Mouse (Mus musculus) liver, embryonic 13.5 days (tissue): ENCODE data around the gene H2-T22. TPM values are rescaled to one million over a fixed set of nuclear protein-coding genes. Genes with fewer than 3 reads are reported as not detected.
"Not testable (repeated sequence)": the region's sequence is repeated elsewhere in the genome, so short reads cannot be mapped to it uniquely, and the experiment has no call there.

Experiments
- ATAC-seq: fragments of 200-750 bp; cut with Nextera tagmentation; 2 replicates; pipeline ENCODE4 v1.8.0; 2017; ENCODE audit warnings: low read depth, mild to moderate bottlenecking, moderate number of reproducible peaks, moderate library complexity
- DNase-seq: peaks from one replicate; pipeline ENCODE4 v3.0.0; 2022
- H3K27ac ChIP-seq: fragments of 300-500 bp; sonication (generic); 2 replicates; pipeline ENCODE4 v1.5.1; 2015; ENCODE audit warnings: moderate library complexity, mild to moderate bottlenecking, inconsistent platforms
- H3K27me3 ChIP-seq: fragments of 300-500 bp; sonication (generic); 2 replicates; pipeline ENCODE4 v1.6.1; 2015; ENCODE audit warnings: mild to moderate bottlenecking, inconsistent platforms
- H3K36me3 ChIP-seq: fragments of 300-500 bp; sonication (generic); 2 replicates; pipeline ENCODE4 v1.6.1; 2015; ENCODE audit warnings: mild to moderate bottlenecking, inconsistent platforms
- H3K4me1 ChIP-seq: fragments of 300-500 bp; sonication (generic); replicated peaks from 2 replicates; pipeline ENCODE4 v1.6.1; 2015; ENCODE audit warnings: inconsistent platforms
- H3K4me2 ChIP-seq: fragments of 300-500 bp; sonication (generic); 2 replicates; pipeline ENCODE4 v1.6.1; 2015; ENCODE audit warnings: inconsistent platforms, mild to moderate bottlenecking, moderate library complexity
- H3K4me3 ChIP-seq: fragments of 300-500 bp; sonication (generic); replicated peaks from 2 replicates; pipeline ENCODE4 v1.5.1; 2015; ENCODE audit warnings: mild to moderate bottlenecking, inconsistent platforms
- H3K9ac ChIP-seq: fragments of 300-500 bp; sonication (generic); 2 replicates; pipeline ENCODE4 v1.6.1; 2015; ENCODE audit warnings: mild to moderate bottlenecking, inconsistent platforms
- H3K9me3 ChIP-seq: fragments of 300-500 bp; sonication (generic); replicated peaks from 2 replicates; pipeline ENCODE4 v1.6.1; 2016; ENCODE audit warnings: inconsistent platforms
- WGBS: fragments of 180-500 bp; shearing (Covaris S2); methylation state at CpG from one replicate; pipeline ENCODE4 v1.1.7; 2015; ENCODE audit not compliant: insufficient replicate concordance; 5-methylcytosine and 5-hydroxymethylcytosine counted together
- polyA plus RNA-seq: library from polyadenylated mRNA; unstranded; fragments of >200 nt; fragmentation: Nextera tagmentation; extraction: Ambion mirVana; gene quantifications from 2 replicates; pipeline ENCODE4 v1.2.1, GENCODE M21; 2015

The H2-T22 gene
- polyA plus RNA-seq = 9.2 and 9.4 TPM in 2 replicates

GRCm38 (mm10) chr17:36042610-36043169 is at the start of gene H2-T22, which contains the start of gene Gm6034:
Gene H2-T22, minus strand, starts transcription at chr17:36042747.
Gene Gm6034, plus strand, starts transcription at chr17:36042961.
- ATAC-seq = peak; percentile 91
- not testable (repeated sequence) for H3K27me3 ChIP-seq, H3K36me3 ChIP-seq, H3K9me3 ChIP-seq
- H3K4me1 ChIP-seq = peaks cover 17% of the 10 kb centered on the region
- peak; percentile 66 for DNase-seq
- 1% methylated on average over 12 of the region's 12 CpGs for WGBS
- H3K27ac ChIP-seq = peak within 1 kb of the TSS; percentile 62; the same call in 1 of the 2 replicates
- H3K9ac ChIP-seq = peak within 1 kb of the TSS; percentile 69
- H3K4me3 ChIP-seq = peak within 1 kb of the TSS; percentile 64
- H3K4me2 ChIP-seq = peak within 1 kb of the TSS; percentile 83

DNA sequence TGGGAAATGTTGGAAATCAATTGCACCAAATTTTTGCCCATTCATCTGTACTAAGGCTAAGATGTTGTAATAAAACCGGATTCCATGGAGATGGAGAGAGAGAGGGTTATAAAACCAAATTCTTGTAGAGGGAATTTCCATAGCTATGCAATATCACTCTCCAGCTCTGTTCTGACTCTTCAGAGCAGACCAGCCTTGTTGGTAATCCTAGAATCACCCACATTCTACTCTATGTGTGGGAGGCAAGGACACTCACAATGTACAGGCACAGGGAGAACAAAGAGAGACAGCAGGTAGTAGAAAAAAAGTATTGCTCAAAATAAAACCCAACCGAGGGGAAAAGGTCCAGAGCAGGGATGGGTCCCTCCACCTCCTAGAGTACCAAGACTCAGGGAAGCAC is 49.4 kb upstream of the H2-T22 start:
- not testable (repeated sequence) for H3K4me1 ChIP-seq, H3K4me3 ChIP-seq, H3K27ac ChIP-seq, H3K9ac ChIP-seq, H3K4me2 ChIP-seq, DNase-seq, ATAC-seq, H3K36me3 ChIP-seq, H3K9me3 ChIP-seq
- WGBS = no CpG with 5 or more reads among the region's 2 CpGs
- peaks cover 17% of the 10 kb centered on the region; the same call in 1 of the 2 replicates for H3K27me3 ChIP-seq

GRCm38 (mm10) chr17:36085976-36086375 is 43.4 kb upstream of the H2-T22 start:
- H3K4me1 ChIP-seq, H3K9ac ChIP-seq, H3K9me3 ChIP-seq, ATAC-seq, H3K36me3 ChIP-seq, H3K4me3 ChIP-seq, DNase-seq, H3K4me2 ChIP-seq, H3K27ac ChIP-seq: not testable (repeated sequence)
- H3K27me3 ChIP-seq = peaks cover 48% of the 10 kb centered on the region
- WGBS = 37% methylated on average over 1 of the region's 1 CpGs

DNA sequence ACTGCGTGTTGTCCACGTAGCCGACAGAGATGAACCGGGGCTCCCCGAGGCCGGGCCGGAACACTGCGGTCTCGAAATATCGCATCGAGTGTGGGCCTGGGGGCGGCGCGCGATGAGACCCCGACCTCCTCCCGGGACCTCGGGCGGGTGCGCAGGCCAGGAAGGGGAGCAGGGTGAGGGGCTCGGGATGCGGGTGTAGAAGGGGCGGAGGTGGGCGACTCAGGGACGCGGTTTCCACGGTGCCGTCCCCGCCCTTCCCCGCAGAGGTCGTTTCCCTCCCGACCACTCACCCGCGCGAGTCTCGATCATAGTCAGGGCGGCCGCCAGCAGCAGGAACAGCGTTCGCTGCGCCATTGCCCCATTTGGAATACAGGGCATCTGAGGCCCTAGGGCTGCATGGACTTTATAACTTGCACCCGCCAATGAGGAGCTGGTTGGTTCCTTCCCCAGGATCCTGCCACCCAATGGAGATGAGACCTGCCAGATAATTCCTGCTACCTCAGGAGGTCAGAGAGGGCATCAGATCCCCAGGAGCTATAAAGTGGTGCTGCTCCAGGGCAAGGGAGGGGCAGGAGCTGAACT is 41.4 kb upstream of the H2-T22 start:
- DNase-seq = no peak
- H3K36me3 ChIP-seq = no peaks in the 10 kb centered on the region
- no peaks in the 10 kb centered on the region for H3K9me3 ChIP-seq
- WGBS = 1% methylated on average over 42 of the region's 42 CpGs
- H3K4me2 ChIP-seq = peak overlapping the region; percentile 76
- peak overlapping the region; percentile 47; the same call in 1 of the 2 replicates for H3K9ac ChIP-seq
- peak overlapping the region; percentile 57 for H3K4me3 ChIP-seq
- ATAC-seq = no peak
- H3K27me3 ChIP-seq = peaks cover 56% of the 10 kb centered on the region
- H3K4me1 ChIP-seq = 0 out of 2 replicates have a peak, but pooled peaks cover 6% of the 10 kb centered on the region
- no peak overlapping the region for H3K27ac ChIP-seq

DNA sequence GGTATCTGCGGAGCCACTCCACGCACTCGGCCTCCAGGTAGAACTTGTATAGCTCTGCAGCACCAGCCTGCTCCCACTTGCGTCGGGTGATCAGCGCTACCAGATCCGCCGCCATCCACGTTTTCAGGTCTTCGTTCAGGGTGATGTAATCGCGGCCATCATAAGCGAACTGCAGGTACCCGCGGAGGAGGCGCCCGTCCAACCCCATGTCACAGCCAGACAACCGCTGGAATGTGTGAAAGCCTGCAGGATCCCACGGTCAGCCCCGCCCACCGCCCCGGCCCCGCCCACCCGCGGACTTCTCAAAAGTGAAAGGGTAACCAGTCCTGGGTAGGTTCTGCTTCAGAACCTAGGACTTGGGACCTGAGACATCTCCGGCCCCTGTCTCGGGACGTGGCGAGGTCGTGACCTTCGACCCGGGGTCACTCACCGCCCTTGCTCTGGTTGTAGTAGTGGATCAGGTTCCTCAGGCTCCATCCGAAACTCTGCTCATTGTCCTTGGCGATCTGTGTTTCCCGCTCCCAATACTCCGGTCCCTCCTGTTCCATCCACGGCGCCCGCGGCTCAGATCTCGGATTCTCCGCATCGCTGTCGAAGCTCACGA is 40.8 kb upstream of the H2-T22 start:
- H3K4me1 ChIP-seq = 0 out of 2 replicates have a peak, but pooled peaks cover 6% of the 10 kb centered on the region

DNA sequence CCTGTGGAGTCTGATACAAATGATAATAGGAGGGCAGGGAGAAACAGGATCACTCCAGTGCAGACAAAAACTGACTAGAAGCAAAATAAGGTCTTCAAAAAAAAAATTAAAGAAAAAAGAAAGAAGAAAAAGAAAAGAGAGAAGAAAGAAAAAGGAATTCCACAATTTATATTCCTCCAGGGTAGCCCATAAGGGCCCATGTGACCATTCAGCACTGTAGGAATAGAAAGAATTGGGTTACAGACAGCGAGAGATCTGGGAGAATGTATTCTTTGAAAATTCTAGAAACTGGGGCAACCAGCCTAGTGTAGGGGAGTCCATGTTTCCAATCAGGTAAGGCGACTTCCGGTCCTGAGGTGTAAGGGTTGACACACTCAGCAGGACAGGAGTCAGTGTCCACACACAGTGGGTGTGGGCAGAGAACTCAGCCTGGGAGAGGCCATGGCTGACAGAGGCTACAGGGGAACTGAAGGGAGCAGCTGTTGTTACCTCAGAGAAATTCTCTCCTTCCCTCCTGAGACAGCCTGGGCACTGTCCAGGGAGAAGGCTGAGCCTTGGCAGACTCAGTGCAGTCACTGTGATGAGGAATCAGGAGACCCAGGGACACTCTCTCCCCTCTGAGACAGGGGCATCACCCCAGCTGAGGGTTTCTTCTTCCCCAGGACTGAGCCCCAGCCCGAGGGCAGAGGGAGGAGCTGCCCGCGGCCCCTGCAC is 40.1 kb upstream of the H2-T22 start:
- not testable (repeated sequence) for H3K9ac ChIP-seq, ATAC-seq, H3K4me1 ChIP-seq, H3K36me3 ChIP-seq, H3K27ac ChIP-seq, DNase-seq, H3K9me3 ChIP-seq
- H3K27me3 ChIP-seq = peaks cover 56% of the 10 kb centered on the region
- H3K4me2 ChIP-seq = peak overlapping the region; percentile 76
- WGBS = 19% methylated on average over 6 of the region's 6 CpGs
- peak overlapping the region; percentile 57 for H3K4me3 ChIP-seq

More for the DNA sequence above, 40.8 kb upstream of the H2-T22 start:
- Histone ChIP-seq H3K4me3 (peak overlapping the region; percentile 57), H3K36me3 (no peaks in the 10 kb centered on the region), H3K27ac (no peak overlapping the region), H3K4me2 (peak overlapping the region; percentile 76), H3K27me3 (peaks cover 56% of the 10 kb centered on the region), H3K9me3 (no peaks in the 10 kb centered on the region), H3K9ac (peak overlapping the region; percentile 47; the same call in 1 of the 2 replicates)
- DNase-seq = no peak
- ATAC-seq = peak; percentile 7; the same call in 1 of the 2 replicates
- WGBS = 1% methylated on average over 46 of the region's 46 CpGs

- not testable (repeated sequence) for H3K4me3 ChIP-seq, H3K36me3 ChIP-seq, H3K9me3 ChIP-seq, H3K4me2 ChIP-seq, H3K4me1 ChIP-seq, DNase-seq, H3K9ac ChIP-seq, ATAC-seq, H3K27ac ChIP-seq
- peaks cover 56% of the 10 kb centered on the region for H3K27me3 ChIP-seq
Observed at GRCm38 (mm10) chr17:36081901-36082300, 39.4 kb upstream of the H2-T22 start.

DNA sequence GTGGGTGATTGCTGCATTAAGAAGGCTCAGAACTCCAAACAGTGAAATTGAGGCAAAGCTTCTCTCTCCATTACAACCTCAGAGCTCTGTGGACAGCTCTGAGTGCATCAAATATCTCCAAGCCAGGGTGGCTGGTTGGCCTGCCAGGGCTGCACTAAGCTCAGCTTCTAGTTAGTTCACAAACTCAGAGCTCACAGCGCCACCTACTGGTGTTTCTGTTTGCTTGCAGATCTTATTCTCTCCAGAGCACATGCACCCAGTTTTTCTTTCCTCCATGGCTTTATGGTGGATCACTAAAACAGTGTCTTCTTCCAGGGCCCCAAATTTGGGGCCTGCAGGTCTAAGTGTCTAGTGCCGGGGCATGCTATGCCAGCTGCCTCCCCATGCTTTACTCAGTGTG is 18.3 kb upstream of the H2-T22 start:
- H3K4me2 ChIP-seq = no peak overlapping the region
- no peak overlapping the region for H3K4me3 ChIP-seq
- 9% methylated on average over 2 of the region's 2 CpGs for WGBS
- H3K36me3 ChIP-seq = no peaks in the 10 kb centered on the region
- no peaks in the 10 kb centered on the region for H3K27me3 ChIP-seq
- ATAC-seq (no peak), DNase-seq (peak; percentile 74)
- H3K9ac ChIP-seq = no peak overlapping the region
- no peaks in the 10 kb centered on the region for H3K4me1 ChIP-seq
- H3K9me3 ChIP-seq = no peaks in the 10 kb centered on the region
- no peak overlapping the region for H3K27ac ChIP-seq

DNA sequence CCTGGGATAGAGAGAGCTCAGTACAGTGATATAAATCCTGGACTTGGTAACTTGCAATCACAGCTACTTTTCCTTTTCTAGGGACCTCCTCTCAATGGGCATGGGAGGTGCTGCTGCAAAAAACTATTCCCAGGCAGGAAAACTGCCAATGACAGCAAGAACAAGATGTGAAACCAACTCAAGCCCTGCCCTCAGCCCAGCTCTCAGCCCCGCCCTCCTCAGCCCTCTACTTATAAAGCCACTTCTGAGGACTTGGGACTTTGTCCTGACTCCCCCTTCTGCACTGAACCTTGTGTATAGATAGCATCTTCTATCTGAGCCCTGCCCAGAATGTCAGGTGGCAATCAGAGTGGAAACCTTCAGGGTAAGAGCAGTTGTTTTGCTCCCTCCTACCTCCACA is 15.8 kb upstream of the H2-T22 start, which contains the start of gene Gm11127:
TSS of gene Gm11127 (minus strand) at position 10 of the 400 bp plus-strand sequence.
- not testable (repeated sequence) for H3K4me2 ChIP-seq, H3K27ac ChIP-seq, H3K4me3 ChIP-seq, ATAC-seq, DNase-seq, H3K9ac ChIP-seq, H3K27me3 ChIP-seq, H3K4me1 ChIP-seq, H3K36me3 ChIP-seq, H3K9me3 ChIP-seq
- WGBS = 33% methylated on average over 1 of the region's 1 CpGs

- H3K9ac ChIP-seq, H3K9me3 ChIP-seq, H3K4me3 ChIP-seq, H3K27me3 ChIP-seq, DNase-seq, ATAC-seq, H3K27ac ChIP-seq, H3K4me1 ChIP-seq, H3K36me3 ChIP-seq, H3K4me2 ChIP-seq: not testable (repeated sequence)
- 80% methylated on average over 24 of the region's 25 CpGs for WGBS
Observed at GRCm38 (mm10) chr17:36057927-36058326, 15.4 kb upstream of the H2-T22 start.

DNA sequence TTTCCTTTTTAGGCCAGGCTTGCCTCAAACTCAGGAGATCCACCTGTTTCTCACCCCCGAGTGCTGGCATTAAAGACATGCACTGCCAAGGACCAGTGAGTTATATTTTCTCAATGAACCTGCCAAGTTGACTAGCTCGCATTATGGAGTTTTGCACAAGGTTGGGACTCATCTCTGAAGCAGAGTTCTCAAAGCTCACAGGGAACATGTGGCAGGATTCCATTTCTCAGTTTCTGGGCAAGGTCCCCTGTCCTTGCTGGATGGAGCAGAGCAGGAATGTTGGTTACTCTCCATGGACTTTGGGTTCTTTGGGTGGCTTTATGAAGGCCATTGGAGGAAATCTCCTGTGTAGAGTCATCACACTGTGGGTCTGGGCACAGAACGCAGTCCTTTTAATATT is 739 bp upstream of the H2-T22 start:
- H3K9me3 ChIP-seq = no peaks in the 10 kb centered on the region
- peak overlapping the region; percentile 64 for H3K4me3 ChIP-seq
- no peak for DNase-seq
- H3K4me1 ChIP-seq = peaks cover 17% of the 10 kb centered on the region
- peak overlapping the region; percentile 83 for H3K4me2 ChIP-seq
- H3K9ac ChIP-seq = peak overlapping the region; percentile 69
- no peaks in the 10 kb centered on the region for H3K27me3 ChIP-seq
- H3K27ac ChIP-seq = no peak overlapping the region
- 67% methylated on average over 3 of the region's 3 CpGs for WGBS
- no peak for ATAC-seq
- no peaks in the 10 kb centered on the region for H3K36me3 ChIP-seq
